8 mouse cellular contexts compared by ENCODE assay signal in the genomic region with DNA sequence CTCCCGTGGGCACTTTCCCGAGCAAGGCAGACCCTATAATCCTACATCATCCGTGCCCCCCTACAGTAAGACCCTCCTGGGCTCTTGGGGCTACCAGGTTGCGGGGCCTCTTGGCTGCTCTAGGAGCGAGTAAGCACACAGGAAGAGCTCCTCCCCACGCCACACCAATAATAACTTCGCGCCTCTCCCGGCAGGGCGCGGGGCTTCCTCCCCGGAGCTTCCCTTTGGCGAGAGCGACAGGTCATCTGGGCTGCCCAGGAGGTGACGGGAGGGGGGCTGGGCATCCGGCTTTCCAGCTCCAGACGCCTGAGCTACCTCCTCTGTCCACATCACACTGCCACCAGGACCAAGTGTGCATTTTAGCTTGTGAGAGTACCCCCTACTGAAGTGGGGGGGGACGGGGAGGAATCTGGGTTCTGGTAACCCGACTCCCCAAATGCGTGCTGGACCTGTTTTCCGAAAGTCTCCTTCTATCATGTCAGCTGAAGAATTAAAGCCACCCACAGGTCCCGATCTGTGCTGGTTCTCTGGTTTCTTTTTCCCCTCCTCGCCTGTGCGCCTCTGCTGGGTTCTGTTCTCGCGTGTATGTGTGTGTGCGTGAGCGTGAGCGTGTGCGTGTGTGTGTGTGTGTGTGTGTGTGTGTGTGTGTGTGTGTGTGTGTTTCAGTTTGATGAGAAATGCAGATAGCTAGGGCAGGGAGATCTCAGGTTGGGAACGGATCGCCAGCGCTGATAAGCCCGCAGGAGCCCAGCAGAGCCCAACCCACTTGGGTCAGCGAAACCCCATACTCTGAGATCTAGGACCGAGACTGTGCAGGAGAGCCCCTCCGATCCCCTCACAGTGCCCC. TPM values are rescaled to one million over a fixed set of nuclear protein-coding genes. Genes with fewer than 3 reads are reported as not detected.
DNase-seq lines count a peak whose midpoint lies in the region; ATAC-seq lines count a peak whose summit lies in the region.

No protein-coding gene starts in this region.

- H3K4me2 ChIP-seq in forebrain, embryonic 14.5 days (ENCODE audit: low read length) = peak overlapping the region; percentile 99

- H3K27ac ChIP-seq in forebrain, embryonic 14.5 days (ENCODE audit: low read depth, low read length) = peak overlapping the region; percentile 29; the same call in 1 of the 2 replicates

- H3K9ac ChIP-seq in forebrain, embryonic 14.5 days (ENCODE audit: low read length) = peak overlapping the region; percentile 61; the same call in 1 of the 2 replicates

- peaks cover 19% of the 10 kb centered on the region for H3K4me1 ChIP-seq in forebrain, embryonic 14.5 days (ENCODE audit: control insufficient read depth, insufficient read depth, low read length)

- H3K9me3 ChIP-seq in forebrain, embryonic 14.5 days (replicated peaks; ENCODE audit: control insufficient read depth, low read length) = no peaks in the 10 kb centered on the region

- no peaks in the 10 kb centered on the region for H3K36me3 ChIP-seq in forebrain, embryonic 14.5 days (ENCODE audit: control insufficient read depth, insufficient read depth, low read length)

- H3K4me3 ChIP-seq in forebrain, embryonic 14.5 days (ENCODE audit: low read depth, low read length) = peak overlapping the region; percentile 51

- H3K27me3 ChIP-seq in forebrain, embryonic 14.5 days (replicated peaks; ENCODE audit: control insufficient read depth, insufficient read depth, low read length) = peaks cover 32% of the 10 kb centered on the region

- peak; percentile 13 for DNase-seq in A20 (ENCODE audit: low read depth, low spot score)
- DNase-seq in T-cell, adult 2 months (ENCODE audit: low spot score) = peak; percentile 54
- DNase-seq in forebrain, embryonic 14.5 days (ENCODE audit: low spot score) = no peak
- DNase-seq in heart, postnatal 4 days = peak; percentile 84
- DNase-seq in layer of hippocampus, adult 9-11 months = peak; percentile 65
- peak; percentile 78 for DNase-seq in lung, postnatal 14 days
- peak; percentile 59 for DNase-seq in right cerebral cortex, postnatal 25 days

- WGBS in forebrain, embryonic 14.5 days = under 1% methylated on average over 36 of the region's 37 CpGs

- no peak for ATAC-seq in forebrain, embryonic 14.5 days
- no peak for ATAC-seq in megakaryocyte progenitor cell, adult 5-6 weeks (replicated peaks; ENCODE audit: poor library complexity)

RNA-seq across cellular contexts. Expression of a gene that starts 1.6 kb away (rescaled TPM):
- polyA plus RNA-seq in forebrain, embryonic 14.5 days (2014; fragmentation: Nextera tagmentation; extraction: Ambion mirVana) = 0.41 and 0.47 TPM in 2 replicates
- 10 to 100 TPM; 45.7 to 47.0 TPM for total RNA-seq in heart, postnatal 4 days (2021)
- total RNA-seq in megakaryocyte progenitor cell, adult 5-6 weeks (2015) = 12.2 and 21.6 TPM in 2 replicates
- 9.9 and 20.3 TPM in 2 replicates for total RNA-seq in megakaryocyte progenitor cell, adult 5-6 weeks (2017)
